ENCODE assay signal across 9 mouse cellular contexts in genomic region chr8:115597226-115597953, GRCm38 (mm10).
DNase-seq lines count a peak whose midpoint lies in the region; ATAC-seq and TF ChIP-seq lines count a peak whose summit lies in the region.
"Had no signal": no experiment of that assay in that cellular context is flagged by ENCODE, and none has a peak within 500 bp of the region (broad histone marks: within the 10 kb centered on the region; RNA-seq: fewer than 3 reads in every experiment).

No protein-coding gene starts in this region.

- no peaks in the 10 kb centered on the region for H3K36me3 ChIP-seq in thymus, adult 2 months (ENCODE audit: control insufficient read depth, insufficient read depth, low read length)
- H3K36me3 ChIP-seq: lung, embryonic 15.5 days had no signal

- no peak overlapping the region for H3K27ac ChIP-seq in thymus, adult 2 months (ENCODE audit: control insufficient read depth, insufficient read depth, low read length)
- H3K27ac ChIP-seq: lung, embryonic 15.5 days had no signal

- peak; percentile 6 for DNase-seq in left cerebral cortex, adult 11 months (ENCODE audit: low spot score)
- no peak for DNase-seq in left cerebral cortex, adult 8-10 months (ENCODE audit: low spot score in 2 of 2)
- DNase-seq in cerebellum, adult 8-10 months: peak; percentile 19
- DNase-seq in frontal cortex, postnatal 36 days (ENCODE audit: low spot score in 2 of 2): peak; percentile 31 to 39
- DNase-seq in layer of hippocampus, postnatal 36 days: peak; percentile 15 to 19
- DNase-seq in thymus, adult 2 months: no peak
- DNase-seq in T-cell, adult 2 months (ENCODE audit: low spot score): no peak

- no peak for ATAC-seq in inflammation-experienced regulatory T-cells, adult 6 months

- no peak for TF ChIP-seq CTCF in thymus, adult 2 months (IDR thresholded peaks at IDR 0.05; ENCODE audit: borderline replicate concordance, control insufficient read depth, extremely low read depth, insufficient read depth, low read length, poor library complexity)

- H3K27me3 ChIP-seq in thymus, adult 2 months (ENCODE audit: control insufficient read depth, insufficient read depth, low read length): no peaks in the 10 kb centered on the region
- H3K27me3 ChIP-seq: lung, embryonic 15.5 days had no signal

- no peak overlapping the region for H3K4me3 ChIP-seq in thymus, adult 2 months (ENCODE audit: control insufficient read depth, insufficient read depth, low read length)
- H3K4me3 ChIP-seq: lung, embryonic 15.5 days had no signal

- WGBS in thymus, adult 2 months: 18% methylated on average over 10 of the region's 10 CpGs

- H3K4me1 ChIP-seq in thymus, adult 2 months (replicated peaks; ENCODE audit: control insufficient read depth, insufficient read depth, low read length): no peaks in the 10 kb centered on the region; the same call in 1 of the 2 replicates

- TF ChIP-seq POLR2A in thymus, adult 2 months (IDR thresholded peaks at IDR 0.05; ENCODE audit: control insufficient read depth, extremely low read depth, insufficient read depth, low read length, poor library complexity): no peak

Comparison
In these comparisons a context has a peak if more than half of its experiments do, and no peak if none do; other contexts are left out.
1. DNase-seq: peak in left cerebral cortex, adult 11 months (single experiment), cerebellum, adult 8-10 months (single experiment), frontal cortex, postnatal 36 days (2 of 2) and layer of hippocampus, postnatal 36 days (2 of 2); none in left cerebral cortex, adult 8-10 months (0 of 2), thymus, adult 2 months (single experiment) and T-cell, adult 2 months (single experiment).